Mouse (Mus musculus) lung, postnatal 0 days (tissue): ENCODE measurements around the gene Osgep.

ENCODE experiments used
- CTCF ChIP-seq: IDR thresholded peaks from 2 replicates; pipeline ENCODE4 v1.5.1; 2016; ENCODE audit warnings: antibody characterized with exemption, mild to moderate bottlenecking
- EP300 ChIP-seq: IDR thresholded peaks from 2 replicates; pipeline ENCODE4 v1.6.1; 2016; ENCODE audit warnings: antibody characterized with exemption, mild to moderate bottlenecking, control low read depth

DNA sequence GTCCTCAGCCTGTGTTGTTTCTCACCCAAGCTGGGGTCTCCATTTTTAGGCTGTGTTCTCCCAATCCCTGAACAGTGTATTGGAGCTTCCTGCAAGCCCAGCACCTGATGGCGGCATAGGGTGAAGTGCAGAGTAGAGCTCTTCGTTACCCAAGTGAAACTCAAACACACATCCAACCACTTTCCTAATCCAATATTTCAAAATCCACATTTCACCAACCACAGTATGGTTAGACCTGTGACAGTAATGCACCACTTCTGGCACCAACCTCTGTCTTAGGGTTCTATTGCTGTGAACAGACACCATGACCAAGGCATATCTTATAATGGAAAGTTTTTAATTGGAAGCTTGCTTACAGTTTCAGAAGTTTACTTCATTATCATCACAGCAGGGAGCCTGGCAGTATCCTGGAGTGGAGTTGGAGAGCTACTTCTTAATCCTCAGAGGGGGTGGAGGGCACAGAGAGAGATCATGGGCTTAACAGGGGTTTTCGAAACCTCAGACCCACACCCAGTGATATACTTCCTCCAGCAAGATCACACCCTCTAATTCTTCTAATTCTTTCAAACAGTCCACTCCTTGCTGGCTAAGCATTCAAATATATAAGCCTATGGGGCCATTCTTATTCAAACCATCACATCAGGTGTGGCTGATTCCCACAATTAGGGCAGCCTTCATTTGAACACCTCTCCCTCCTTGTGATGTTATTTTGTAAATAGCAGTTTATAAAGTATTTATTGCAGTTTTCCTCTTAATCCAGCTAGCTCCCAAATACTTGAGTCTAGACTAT, 13.6 kb upstream of the Osgep start:
- TF ChIP-seq CTCF (no peak), EP300 (no peak)
